Mouse (Mus musculus) liver, embryonic 16.5 days (tissue): ENCODE results near the gene Uqcc2. TPM values are rescaled to one million over a fixed set of nuclear protein-coding genes. Genes with fewer than 3 reads are reported as not detected.

ENCODE experiments used
- ATAC-seq: fragments of 200-750 bp; cut with Nextera tagmentation; 2 replicates; pipeline ENCODE4 v1.8.0; 2017; ENCODE audit warnings: low read depth, mild to moderate bottlenecking, moderate number of reproducible peaks, moderate library complexity
- H3K27ac ChIP-seq: fragments of 300-500 bp; sonication (generic); 2 replicates; pipeline ENCODE4 v1.5.1; 2014; ENCODE audit warnings: mild to moderate bottlenecking, low read length
- H3K27me3 ChIP-seq: fragments of 300-500 bp; sonication (generic); 2 replicates; pipeline ENCODE4 v1.6.1; 2014; ENCODE audit warnings: low read depth, low read length, mixed read lengths; ENCODE audit not compliant: control insufficient read depth, insufficient read depth
- H3K36me3 ChIP-seq: fragments of 300-500 bp; sonication (generic); 2 replicates; pipeline ENCODE4 v1.6.1; 2014; ENCODE audit warnings: mild to moderate bottlenecking; ENCODE audit not compliant: control insufficient read depth, insufficient read depth
- H3K4me1 ChIP-seq: fragments of 300-500 bp; sonication (generic); 2 replicates; pipeline ENCODE4 v1.6.1; 2014; ENCODE audit warnings: low read depth, low read length, mixed read lengths; ENCODE audit not compliant: control insufficient read depth
- H3K4me2 ChIP-seq: fragments of 300-500 bp; sonication (generic); 2 replicates; pipeline ENCODE4 v1.6.1; 2014; ENCODE audit warnings: low read depth, low read length, mixed read lengths
- H3K4me3 ChIP-seq: fragments of 300-500 bp; sonication (generic); 2 replicates; pipeline ENCODE4 v1.5.1; 2014; ENCODE audit warnings: low read depth, mild to moderate bottlenecking, low read length
- H3K9ac ChIP-seq: fragments of 300-500 bp; sonication (generic); 2 replicates; pipeline ENCODE4 v1.6.1; 2014; ENCODE audit warnings: low read depth, low read length
- H3K9me3 ChIP-seq: fragments of 300-500 bp; sonication (generic); replicated peaks from 2 replicates; pipeline ENCODE4 v1.6.1; 2016; ENCODE audit warnings: low read length; ENCODE audit not compliant: control insufficient read depth
- WGBS: fragments of 180-500 bp; shearing (Covaris S2); extraction: QIAGEN DNeasy Blood & Tissue Kit; methylation state at CpG from one replicate; pipeline ENCODE4 v1.1.7; 2014; ENCODE audit not compliant: insufficient replicate concordance; 5-methylcytosine and 5-hydroxymethylcytosine counted together
- polyA plus RNA-seq: library from polyadenylated mRNA; unstranded; fragments of >200 nt; fragmentation: Nextera tagmentation; extraction: Ambion mirVana; gene quantifications from 2 replicates; pipeline ENCODE4 v1.2.1, GENCODE M21; 2015

The Uqcc2 gene
- polyA plus RNA-seq, 1 experiment from 2014 or later: 130 TPM

GRCm38 (mm10) chr17:27165054-27165773 is 31.5 kb upstream of the Uqcc2 start:
- H3K9ac ChIP-seq: no peak overlapping the region
- peak overlapping the region; percentile 11; the same call in 1 of the 2 replicates for H3K4me2 ChIP-seq
- no peak for ATAC-seq
- peak overlapping the region; percentile 47; the same call in 1 of the 2 replicates for H3K27ac ChIP-seq
- no peaks in the 10 kb centered on the region for H3K9me3 ChIP-seq
- H3K27me3 ChIP-seq: no peaks in the 10 kb centered on the region
- H3K4me1 ChIP-seq: peaks cover 18% of the 10 kb centered on the region
- H3K36me3 ChIP-seq: no peaks in the 10 kb centered on the region
- H3K4me3 ChIP-seq: no peak overlapping the region
- WGBS: 62% methylated on average over 8 of the region's 8 CpGs

DNA sequence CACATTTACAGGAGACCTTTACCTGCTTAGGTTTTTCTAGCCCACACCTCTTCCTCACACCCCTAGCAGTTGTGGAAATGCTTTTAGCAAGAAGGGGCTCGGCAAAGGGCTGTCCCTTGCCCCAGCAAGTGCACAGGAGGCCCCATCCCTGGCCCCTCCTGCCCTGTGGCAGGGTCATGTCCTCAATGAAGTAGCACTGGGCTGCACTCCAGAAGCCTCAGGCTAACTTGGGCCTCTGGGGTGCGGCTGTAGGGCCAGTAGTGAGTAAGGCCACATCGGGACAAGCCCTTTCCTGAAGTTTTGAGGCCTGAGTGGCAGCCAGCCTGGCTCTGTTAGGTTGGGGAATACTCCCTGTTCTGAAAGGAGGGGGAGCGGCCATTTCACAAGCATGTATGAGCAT is 27.2 kb upstream of the Uqcc2 start:
- ATAC-seq: no peak
- Histone ChIP-seq H3K9me3 (no peaks in the 10 kb centered on the region), H3K36me3 (no peaks in the 10 kb centered on the region), H3K27ac (no peak overlapping the region), H3K4me3 (no peak overlapping the region), H3K4me2 (no peak overlapping the region), H3K4me1 (peaks cover 15% of the 10 kb centered on the region), H3K9ac (no peak overlapping the region), H3K27me3 (no peaks in the 10 kb centered on the region)
- 69% methylated on average over 4 of the region's 4 CpGs for WGBS

DNA sequence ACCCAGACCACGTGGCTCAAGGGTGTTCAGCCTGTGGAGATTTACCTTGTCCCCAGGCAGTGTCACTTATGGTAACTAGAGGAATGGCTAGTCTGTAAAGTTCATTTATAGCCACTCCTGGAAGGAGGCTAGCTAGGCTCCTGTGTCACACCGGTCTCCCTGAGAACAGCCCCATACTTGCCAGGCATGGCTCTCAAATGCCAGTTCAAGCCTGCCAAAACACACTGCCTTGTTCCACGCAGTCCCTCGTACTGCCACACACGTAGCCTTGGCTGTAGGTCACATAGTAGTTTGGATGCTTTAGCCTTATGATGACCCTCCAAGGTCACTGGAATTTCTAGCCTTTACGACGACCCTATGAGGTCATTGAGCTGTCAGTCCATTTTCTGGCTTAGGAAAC is 25.5 kb upstream of the Uqcc2 start:
- WGBS: 69% methylated on average over 7 of the region's 7 CpGs
- ATAC-seq: no peak

DNA sequence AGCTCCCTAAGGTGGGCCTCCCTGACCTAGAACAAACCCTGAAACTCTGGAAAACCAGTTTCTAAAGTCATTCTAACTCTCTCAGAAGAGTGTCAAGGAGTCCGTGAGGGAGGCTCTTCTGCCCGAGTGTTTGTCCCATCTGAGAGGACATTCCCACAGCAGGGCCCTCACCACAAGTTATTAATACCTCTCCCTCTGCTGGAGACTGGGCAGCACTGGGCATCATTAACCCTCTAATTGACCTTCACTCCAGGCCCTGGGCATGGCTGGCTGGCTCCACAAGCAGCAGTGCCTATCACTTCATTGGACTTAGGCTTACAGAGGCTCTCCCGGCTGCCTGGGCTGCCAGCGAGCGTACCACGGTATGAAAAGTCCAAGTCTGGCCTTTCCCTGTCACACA is 24.7 kb upstream of the Uqcc2 start:
- peaks cover 15% of the 10 kb centered on the region for H3K4me1 ChIP-seq
- H3K9ac ChIP-seq: no peak overlapping the region
- H3K36me3 ChIP-seq: no peaks in the 10 kb centered on the region
- ATAC-seq: no peak
- H3K27ac ChIP-seq: no peak overlapping the region
- no peak overlapping the region for H3K4me2 ChIP-seq
- WGBS: 82% methylated on average over 6 of the region's 6 CpGs
- no peaks in the 10 kb centered on the region for H3K9me3 ChIP-seq
- H3K4me3 ChIP-seq: no peak overlapping the region
- no peaks in the 10 kb centered on the region for H3K27me3 ChIP-seq

More for the DNA sequence above, 25.5 kb upstream of the Uqcc2 start:
- peaks cover 8% of the 10 kb centered on the region for H3K4me1 ChIP-seq
- no peaks in the 10 kb centered on the region for H3K36me3 ChIP-seq
- no peaks in the 10 kb centered on the region for H3K9me3 ChIP-seq
- no peak overlapping the region for H3K4me2 ChIP-seq
- H3K9ac ChIP-seq: no peak overlapping the region
- no peak overlapping the region for H3K4me3 ChIP-seq
- no peaks in the 10 kb centered on the region for H3K27me3 ChIP-seq
- H3K27ac ChIP-seq: no peak overlapping the region

DNA sequence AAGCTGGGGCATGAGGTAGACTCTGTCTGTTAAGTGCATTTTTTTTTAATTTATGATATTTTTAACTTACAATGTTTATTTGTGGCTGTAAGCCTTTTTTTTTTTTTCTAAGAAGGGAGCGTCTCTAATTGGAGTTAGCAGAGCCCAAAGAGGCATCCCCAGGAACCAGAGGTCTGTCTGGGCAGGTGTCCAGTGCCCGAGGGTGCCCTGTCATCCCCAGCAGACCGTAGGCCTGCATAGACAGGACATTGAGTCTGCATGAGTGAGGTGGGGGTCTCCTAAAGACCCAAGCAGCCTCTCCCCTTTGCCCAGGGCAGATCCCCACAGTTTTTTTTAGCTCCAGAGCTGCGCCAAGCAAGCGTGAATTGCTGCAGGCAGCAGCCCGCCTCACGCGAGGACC is 22.0 kb upstream of the Uqcc2 start:
- Histone ChIP-seq H3K9me3 (no peaks in the 10 kb centered on the region), H3K27ac (no peak overlapping the region)
- WGBS: 79% methylated on average over 8 of the region's 8 CpGs

GRCm38 (mm10) chr17:27154881-27155280 is 21.2 kb upstream of the Uqcc2 start:
- no peak overlapping the region for H3K4me3 ChIP-seq
- 58% methylated on average over 6 of the region's 6 CpGs for WGBS
- H3K36me3 ChIP-seq: no peaks in the 10 kb centered on the region
- H3K27ac ChIP-seq: no peak overlapping the region
- H3K9me3 ChIP-seq: no peaks in the 10 kb centered on the region
- no peak overlapping the region for H3K9ac ChIP-seq
- H3K4me2 ChIP-seq: no peak overlapping the region
- H3K4me1 ChIP-seq: peaks cover 42% of the 10 kb centered on the region
- no peak for ATAC-seq
- no peaks in the 10 kb centered on the region for H3K27me3 ChIP-seq

More for the DNA sequence above, 22.0 kb upstream of the Uqcc2 start:
- no peak overlapping the region for H3K4me2 ChIP-seq
- no peaks in the 10 kb centered on the region for H3K27me3 ChIP-seq
- no peaks in the 10 kb centered on the region for H3K36me3 ChIP-seq
- no peak overlapping the region for H3K9ac ChIP-seq
- peaks cover 39% of the 10 kb centered on the region for H3K4me1 ChIP-seq
- no peak for ATAC-seq
- H3K4me3 ChIP-seq: no peak overlapping the region

DNA sequence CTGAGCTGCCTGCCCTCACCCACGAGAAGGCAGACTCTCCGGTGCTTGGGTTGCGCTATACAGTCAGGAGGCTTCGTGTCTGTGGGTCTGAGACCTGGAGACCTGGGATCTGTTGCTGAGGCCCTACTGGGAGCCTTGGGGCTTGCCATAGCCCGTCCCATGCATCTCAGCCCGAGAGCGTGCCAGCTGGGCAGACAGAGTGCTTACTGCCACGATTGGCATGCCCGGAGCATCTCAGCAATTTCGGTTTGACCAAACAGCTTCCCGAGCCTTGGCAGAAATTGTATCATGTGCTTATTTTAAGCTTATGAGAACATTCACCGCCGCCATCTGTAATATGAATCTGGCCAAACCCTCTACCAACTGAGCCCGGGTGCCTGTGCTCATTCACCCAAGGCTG is 20.5 kb upstream of the Uqcc2 start:
- Histone ChIP-seq H3K27ac (peak overlapping the region; percentile 95), H3K36me3 (no peaks in the 10 kb centered on the region), H3K9ac (peak overlapping the region; percentile 46; the same call in 1 of the 2 replicates), H3K4me2 (no peak overlapping the region), H3K27me3 (no peaks in the 10 kb centered on the region), H3K4me3 (no peak overlapping the region), H3K9me3 (no peaks in the 10 kb centered on the region), H3K4me1 (peaks cover 42% of the 10 kb centered on the region)
- WGBS: 90% methylated on average over 14 of the region's 14 CpGs
- ATAC-seq: no peak

DNA sequence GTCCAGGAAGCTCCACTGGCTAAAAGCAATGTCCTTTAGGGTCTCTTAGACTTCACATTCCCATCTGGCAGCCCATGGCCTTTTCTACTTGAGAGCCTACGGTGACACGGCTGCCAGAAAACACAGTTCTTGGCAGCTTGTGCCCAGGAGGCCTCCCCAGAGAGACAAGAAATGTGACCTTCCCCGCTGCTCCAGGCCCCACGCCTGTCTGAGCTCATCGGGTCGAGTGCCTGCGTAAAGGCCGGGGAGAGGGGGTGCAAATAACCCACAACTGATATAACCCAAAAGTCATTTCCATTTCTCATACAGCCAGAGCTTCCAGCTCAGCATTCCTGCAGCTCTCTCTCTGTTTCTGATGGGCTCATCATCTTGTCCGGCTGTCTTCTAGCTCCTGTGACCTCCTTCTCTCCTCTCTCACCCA is 20.1 kb upstream of the Uqcc2 start:
- 68% methylated on average over 9 of the region's 9 CpGs for WGBS
- ATAC-seq: no peak

DNA sequence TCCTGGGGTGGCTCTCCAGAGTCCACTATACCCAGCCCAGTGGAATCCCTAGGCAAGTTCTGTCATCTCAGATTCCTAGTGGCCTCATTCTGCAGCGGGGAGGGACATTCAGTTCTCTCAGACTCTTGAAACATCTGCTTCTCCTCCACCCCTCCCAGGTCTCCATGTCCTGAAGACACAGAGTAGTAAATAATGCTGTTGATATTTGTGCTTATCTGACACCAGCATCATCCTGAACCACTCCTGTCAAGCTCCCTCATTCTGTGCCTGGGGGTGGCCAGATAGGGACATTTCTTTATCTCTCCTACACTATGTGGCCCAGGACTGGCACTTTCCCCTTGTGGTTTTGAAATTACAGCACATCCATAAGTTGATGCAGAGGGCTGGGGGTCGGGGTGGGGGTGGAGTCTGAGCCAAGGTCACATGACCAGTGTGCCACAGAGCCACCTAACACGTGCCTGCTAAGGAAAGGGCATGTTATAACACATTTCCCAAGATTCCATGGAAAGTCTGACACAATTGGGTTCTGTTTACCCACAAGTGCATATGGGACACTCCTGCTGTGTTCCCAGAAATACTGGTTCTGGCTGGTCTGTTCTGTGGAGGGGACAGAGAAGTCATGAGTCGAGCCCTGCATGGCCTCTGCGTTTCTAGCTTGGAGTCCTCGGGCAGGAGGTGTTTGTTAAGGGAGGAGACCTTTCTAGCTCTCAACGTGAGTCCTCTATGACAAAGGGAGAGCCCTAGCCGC is 19.4 kb upstream of the Uqcc2 start:
- peak; percentile 95 for ATAC-seq
- Histone ChIP-seq H3K4me2 (peak overlapping the region; percentile 44), H3K9ac (peak overlapping the region; percentile 61), H3K36me3 (no peaks in the 10 kb centered on the region), H3K4me3 (no peak overlapping the region), H3K27me3 (no peaks in the 10 kb centered on the region), H3K9me3 (no peaks in the 10 kb centered on the region), H3K27ac (peak overlapping the region; percentile 95), H3K4me1 (peaks cover 42% of the 10 kb centered on the region)
- WGBS: 26% methylated on average over 8 of the region's 8 CpGs

More for the DNA sequence above, 20.1 kb upstream of the Uqcc2 start:
- Histone ChIP-seq H3K9ac (peak overlapping the region; percentile 46), H3K9me3 (no peaks in the 10 kb centered on the region), H3K4me2 (no peak overlapping the region), H3K27ac (peak overlapping the region; percentile 95), H3K36me3 (no peaks in the 10 kb centered on the region), H3K4me3 (no peak overlapping the region), H3K27me3 (no peaks in the 10 kb centered on the region), H3K4me1 (peaks cover 42% of the 10 kb centered on the region)
